Mouse (Mus musculus): ENCODE results near the gene Lrrc74a. TPM values are rescaled to one million over a fixed set of nuclear protein-coding genes. Genes with fewer than 3 reads are reported as not detected.

Lrrc74a gene
- polyA plus RNA-seq, 1 experiment from 2014 or later, result not detected

DNA sequence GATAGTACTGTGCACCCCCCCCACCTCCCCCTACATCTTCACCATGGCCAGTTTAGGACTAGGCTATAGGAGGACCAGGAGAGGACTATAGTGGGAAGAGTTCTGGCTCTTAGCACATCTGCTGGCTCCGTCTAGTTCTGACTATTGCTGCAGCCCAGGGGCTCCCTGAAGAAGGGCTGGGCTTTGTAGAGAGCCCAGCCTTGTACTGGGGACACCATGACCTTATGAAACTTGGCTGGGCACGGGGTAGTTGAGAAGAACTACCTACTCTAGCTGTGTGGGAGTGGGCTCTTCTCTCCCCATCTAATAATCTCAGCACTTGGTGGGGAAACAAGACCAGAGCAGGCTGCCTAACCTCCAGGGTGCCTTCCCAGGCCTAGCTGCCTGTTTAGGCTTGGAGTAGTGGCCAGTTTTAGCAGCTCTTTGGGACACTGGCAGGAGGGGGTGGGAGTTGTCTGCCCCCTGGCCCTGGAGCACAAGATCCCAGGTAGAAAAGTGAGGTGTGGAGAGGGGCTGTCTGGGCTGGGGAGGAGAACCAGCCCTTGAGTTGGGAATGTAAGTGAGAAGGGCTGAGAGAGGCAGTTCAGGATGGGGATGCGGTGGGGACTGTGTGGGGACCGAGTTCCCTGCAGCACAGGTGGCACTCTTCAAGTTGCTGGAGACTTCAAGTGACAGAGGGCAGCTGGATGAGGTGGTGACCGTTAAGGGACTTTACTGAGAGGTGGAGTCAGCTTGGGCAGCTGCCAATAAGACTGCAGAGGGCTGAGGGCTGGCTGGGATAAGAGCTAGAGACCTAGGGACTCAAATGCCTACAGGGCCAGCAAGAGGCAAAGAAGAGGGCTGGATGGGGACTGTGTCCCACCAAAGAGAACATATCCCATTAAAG is 41.5 kb upstream of the Lrrc74a start:
- peaks cover 3% of the 10 kb centered on the region; the same call in 1 of the 2 replicates for H3K4me1 ChIP-seq (ENCODE audit: control insufficient read depth, insufficient read depth, low read length)
- H3K9ac ChIP-seq (replicated peaks; ENCODE audit: low read depth, low read length), result no peak overlapping the region
- ATAC-seq (ENCODE audit: insufficient number of reproducible peaks, insufficient read depth, low FRiP score, low read depth), result no peak
- no peaks in the 10 kb centered on the region for H3K27me3 ChIP-seq (ENCODE audit: control insufficient read depth, insufficient read depth, low read length)
- no peak overlapping the region; the same call in 1 of the 2 replicates for H3K27ac ChIP-seq (ENCODE audit: low read length)
- WGBS, result 50% methylated on average over 5 of the region's 5 CpGs
- H3K4me3 ChIP-seq (ENCODE audit: low read depth, low read length), result no peak overlapping the region
- H3K36me3 ChIP-seq (ENCODE audit: control insufficient read depth, insufficient read depth, low read length), result no peaks in the 10 kb centered on the region; the same call in 1 of the 2 replicates
- H3K9me3 ChIP-seq (ENCODE audit: control insufficient read depth, low read depth, low read length), result no peaks in the 10 kb centered on the region
- H3K4me2 ChIP-seq (replicated peaks; ENCODE audit: low read depth, low read length), result no peak overlapping the region

DNA sequence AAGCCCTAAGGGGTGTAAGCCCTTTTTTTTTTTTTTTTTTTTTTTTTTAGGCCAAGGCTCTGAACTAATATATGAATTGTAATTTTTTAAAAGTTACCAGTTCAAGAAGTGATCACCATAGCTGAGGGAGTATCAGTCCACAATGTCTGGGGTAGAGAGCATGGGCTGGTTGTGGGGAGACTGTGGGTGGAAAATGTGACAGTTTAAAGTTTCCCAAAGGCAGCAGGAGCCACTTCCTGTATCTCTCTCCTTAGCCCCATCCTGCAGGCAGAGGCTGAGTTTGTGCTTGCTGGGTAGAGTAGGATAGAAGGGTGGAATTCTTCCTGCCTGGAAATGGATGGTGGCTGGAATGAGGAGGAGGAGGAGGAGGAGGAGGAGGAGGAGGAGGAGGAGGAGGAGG is 40.8 kb upstream of the Lrrc74a start:
- peaks cover 3% of the 10 kb centered on the region; the same call in 1 of the 2 replicates for H3K4me1 ChIP-seq (ENCODE audit: control insufficient read depth, insufficient read depth, low read length)
- no peaks in the 10 kb centered on the region; the same call in 1 of the 2 replicates for H3K36me3 ChIP-seq (ENCODE audit: control insufficient read depth, insufficient read depth, low read length)
- no peak overlapping the region for H3K9ac ChIP-seq (replicated peaks; ENCODE audit: low read depth, low read length)
- H3K4me3 ChIP-seq (ENCODE audit: low read depth, low read length), result no peak overlapping the region
- no peaks in the 10 kb centered on the region for H3K9me3 ChIP-seq (ENCODE audit: control insufficient read depth, low read depth, low read length)
- no peaks in the 10 kb centered on the region for H3K27me3 ChIP-seq (ENCODE audit: control insufficient read depth, insufficient read depth, low read length)
- no peak overlapping the region for H3K27ac ChIP-seq (ENCODE audit: low read length)
- H3K4me2 ChIP-seq (replicated peaks; ENCODE audit: low read depth, low read length), result no peak overlapping the region
- ATAC-seq (ENCODE audit: insufficient number of reproducible peaks, insufficient read depth, low FRiP score, low read depth), result no peak

DNA sequence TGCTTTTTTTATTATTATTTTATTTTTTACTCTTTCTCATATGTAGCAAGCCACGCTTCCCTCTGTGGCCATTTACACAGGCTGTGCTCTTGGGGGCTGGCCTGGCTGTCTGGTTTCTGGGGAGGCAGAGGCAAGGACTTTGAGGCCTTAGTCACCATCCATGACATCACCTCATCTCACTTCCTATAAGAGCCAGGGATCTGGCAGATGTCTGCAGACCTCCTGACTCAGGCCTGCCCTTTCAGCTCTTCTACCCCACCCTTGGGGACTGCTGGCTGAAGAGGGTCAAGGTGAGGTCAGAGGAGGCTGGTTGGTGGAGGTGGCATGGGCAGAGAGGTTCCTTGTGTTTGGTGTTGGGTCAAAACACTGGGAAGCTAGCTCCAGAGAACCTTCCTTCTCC is 39.7 kb upstream of the Lrrc74a start:
- Histone ChIP-seq H3K4me2 (replicated peaks; ENCODE audit: low read depth, low read length) (no peak overlapping the region), H3K9ac (replicated peaks; ENCODE audit: low read depth, low read length) (no peak overlapping the region), H3K4me3 (ENCODE audit: low read depth, low read length) (no peak overlapping the region), H3K9me3 (ENCODE audit: control insufficient read depth, low read depth, low read length) (no peaks in the 10 kb centered on the region), H3K27me3 (ENCODE audit: control insufficient read depth, insufficient read depth, low read length) (no peaks in the 10 kb centered on the region), H3K27ac (ENCODE audit: low read length) (no peak overlapping the region), H3K4me1 (ENCODE audit: control insufficient read depth, insufficient read depth, low read length) (peaks cover 3% of the 10 kb centered on the region; the same call in 1 of the 2 replicates), H3K36me3 (ENCODE audit: control insufficient read depth, insufficient read depth, low read length) (no peaks in the 10 kb centered on the region; the same call in 1 of the 2 replicates)
- 79% methylated on average over 1 of the region's 1 CpGs for WGBS
- ATAC-seq (ENCODE audit: insufficient number of reproducible peaks, insufficient read depth, low FRiP score, low read depth), result 0 out of 2 replicates have a peak, but pooled peaks have one; percentile 11

DNA sequence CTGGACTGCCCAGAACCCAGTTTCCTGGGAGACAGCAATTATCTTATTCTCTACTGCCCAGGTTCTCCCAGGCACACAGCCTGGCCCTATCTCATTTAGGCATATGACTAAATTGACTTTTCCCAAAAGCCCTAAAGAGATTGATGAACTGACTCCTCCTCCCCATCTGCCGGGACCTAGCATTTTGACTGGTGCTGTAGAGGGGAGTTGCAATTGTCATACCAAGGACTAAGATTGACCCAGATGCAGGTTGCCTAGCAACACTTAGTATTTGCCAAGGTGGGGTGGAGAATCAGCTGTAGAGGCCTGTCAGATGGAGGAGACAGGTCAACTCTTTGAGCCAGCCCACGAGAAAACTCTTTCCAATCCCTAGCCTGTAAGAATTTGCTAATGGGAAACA is 36.2 kb upstream of the Lrrc74a start:
- no peaks in the 10 kb centered on the region for H3K27me3 ChIP-seq (ENCODE audit: control insufficient read depth, insufficient read depth, low read length)
- H3K4me3 ChIP-seq (ENCODE audit: low read depth, low read length), result no peak overlapping the region
- no peak overlapping the region for H3K4me2 ChIP-seq (replicated peaks; ENCODE audit: low read depth, low read length)
- no peak for ATAC-seq (ENCODE audit: insufficient number of reproducible peaks, insufficient read depth, low FRiP score, low read depth)
- no peaks in the 10 kb centered on the region for H3K36me3 ChIP-seq (ENCODE audit: control insufficient read depth, insufficient read depth, low read length)
- no peak overlapping the region for H3K9ac ChIP-seq (replicated peaks; ENCODE audit: low read depth, low read length)
- H3K4me1 ChIP-seq (ENCODE audit: control insufficient read depth, insufficient read depth, low read length), result peaks cover 8% of the 10 kb centered on the region; the same call in 1 of the 2 replicates
- no peak overlapping the region for H3K27ac ChIP-seq (ENCODE audit: low read length)
- 60% methylated on average over 2 of the region's 2 CpGs for WGBS
- H3K9me3 ChIP-seq (ENCODE audit: control insufficient read depth, low read depth, low read length), result no peaks in the 10 kb centered on the region

DNA sequence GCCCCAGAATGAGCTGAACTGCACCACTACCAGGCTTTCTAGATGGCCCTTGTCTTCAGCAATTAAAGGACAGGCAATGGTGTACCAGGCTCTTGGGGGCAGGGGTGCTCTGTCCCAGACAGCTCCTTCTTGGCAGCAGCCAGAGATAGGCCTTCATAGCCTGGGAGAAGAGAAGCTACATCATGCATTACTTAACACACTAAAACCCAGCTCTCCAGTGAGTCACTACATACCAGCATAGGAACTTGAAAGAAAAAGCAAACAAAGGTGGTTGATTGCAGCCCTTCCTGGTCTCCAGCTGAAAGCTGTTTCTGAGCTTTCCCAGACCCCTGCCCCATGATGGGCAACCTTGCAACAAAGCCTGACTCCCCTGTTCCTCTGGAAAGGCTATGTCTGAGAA is 35.6 kb upstream of the Lrrc74a start:
- Histone ChIP-seq H3K9me3 (ENCODE audit: control insufficient read depth, low read depth, low read length) (no peaks in the 10 kb centered on the region), H3K4me2 (replicated peaks; ENCODE audit: low read depth, low read length) (no peak overlapping the region), H3K36me3 (ENCODE audit: control insufficient read depth, insufficient read depth, low read length) (no peaks in the 10 kb centered on the region), H3K4me1 (ENCODE audit: control insufficient read depth, insufficient read depth, low read length) (peaks cover 8% of the 10 kb centered on the region; the same call in 1 of the 2 replicates), H3K9ac (replicated peaks; ENCODE audit: low read depth, low read length) (no peak overlapping the region), H3K27ac (ENCODE audit: low read length) (no peak overlapping the region), H3K4me3 (ENCODE audit: low read depth, low read length) (no peak overlapping the region), H3K27me3 (ENCODE audit: control insufficient read depth, insufficient read depth, low read length) (no peaks in the 10 kb centered on the region)
- no peak for ATAC-seq (ENCODE audit: insufficient number of reproducible peaks, insufficient read depth, low FRiP score, low read depth)

DNA sequence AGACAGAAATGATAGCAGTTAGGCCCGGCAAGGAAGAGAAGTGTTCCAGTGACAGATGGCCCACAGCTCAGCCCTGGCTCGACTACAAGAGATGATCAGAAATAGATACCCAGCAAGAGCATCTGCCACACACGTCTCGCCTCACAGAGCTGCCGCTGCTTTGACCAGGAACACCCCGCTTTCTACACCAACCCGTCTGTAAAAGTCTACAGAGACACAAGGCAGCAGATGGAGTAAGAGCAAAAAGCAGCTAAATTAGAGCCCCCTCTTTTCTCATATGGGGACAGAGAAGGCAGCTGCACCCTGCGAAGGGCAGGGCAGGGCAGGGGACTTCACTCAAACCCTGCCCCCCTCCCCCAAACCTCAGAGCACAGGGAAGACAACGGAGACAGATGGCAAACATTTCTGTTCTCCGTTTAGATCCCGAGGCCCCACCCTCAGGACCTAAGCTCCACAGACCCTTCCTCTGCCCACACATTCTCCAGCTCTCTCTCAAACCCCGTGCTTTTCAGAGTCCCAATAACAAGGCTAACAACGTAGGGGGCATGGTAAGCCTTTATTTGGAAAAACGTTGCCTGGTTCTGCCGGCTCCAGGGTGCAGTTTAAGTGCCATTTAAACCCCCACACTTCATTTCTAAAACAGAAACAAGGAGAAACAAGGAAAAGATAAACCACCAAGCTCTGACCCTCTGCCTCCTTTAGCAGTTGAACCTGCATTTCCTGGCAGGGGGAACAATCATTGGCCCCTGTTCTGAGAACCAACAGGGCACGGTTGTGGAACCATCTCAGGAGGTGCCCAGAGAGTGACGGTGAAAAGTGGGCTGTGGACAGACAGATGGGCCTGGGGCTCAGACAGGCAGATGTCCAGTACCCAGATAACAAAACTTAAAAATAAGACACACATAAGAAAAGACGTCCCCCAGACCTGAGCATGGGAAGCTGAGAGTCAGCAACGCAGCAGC is 33.9 kb upstream of the Lrrc74a start:
- WGBS, result 29% methylated on average over 19 of the region's 19 CpGs
- H3K9me3 ChIP-seq (ENCODE audit: control insufficient read depth, low read depth, low read length), result no peaks in the 10 kb centered on the region
- H3K4me1 ChIP-seq (ENCODE audit: control insufficient read depth, insufficient read depth, low read length), result peaks cover 8% of the 10 kb centered on the region; the same call in 1 of the 2 replicates
- H3K27ac ChIP-seq (ENCODE audit: low read length), result no peak overlapping the region
- H3K9ac ChIP-seq (replicated peaks; ENCODE audit: low read depth, low read length), result no peak overlapping the region
- H3K4me3 ChIP-seq (ENCODE audit: low read depth, low read length), result no peak overlapping the region
- ATAC-seq (ENCODE audit: insufficient number of reproducible peaks, insufficient read depth, low FRiP score, low read depth), result no peak
- H3K4me2 ChIP-seq (replicated peaks; ENCODE audit: low read depth, low read length), result no peak overlapping the region
- H3K27me3 ChIP-seq (ENCODE audit: control insufficient read depth, insufficient read depth, low read length), result no peaks in the 10 kb centered on the region
- no peaks in the 10 kb centered on the region for H3K36me3 ChIP-seq (ENCODE audit: control insufficient read depth, insufficient read depth, low read length)

DNA sequence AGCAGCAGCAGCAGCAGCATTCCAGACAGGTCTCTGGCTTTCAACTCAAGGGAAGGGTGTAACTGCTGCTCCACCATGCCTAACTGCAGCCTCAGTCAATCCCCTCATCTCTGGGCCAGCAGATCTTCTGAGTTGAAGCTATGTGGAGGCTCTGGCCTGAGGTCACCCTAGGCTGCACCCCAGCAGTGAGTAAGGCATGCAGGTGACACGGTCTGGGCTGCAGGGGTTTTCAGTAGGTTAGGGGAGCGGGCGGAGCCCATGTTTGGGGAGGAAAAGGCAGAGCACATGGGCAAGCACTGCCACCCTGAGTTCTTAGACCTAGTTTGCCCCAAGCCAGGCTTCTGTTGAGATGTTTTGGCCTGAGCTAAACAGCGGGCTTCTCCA is 33.2 kb upstream of the Lrrc74a start:
- Histone ChIP-seq H3K36me3 (ENCODE audit: control insufficient read depth, insufficient read depth, low read length) (no peaks in the 10 kb centered on the region), H3K9ac (replicated peaks; ENCODE audit: low read depth, low read length) (no peak overlapping the region), H3K27ac (ENCODE audit: low read length) (no peak overlapping the region), H3K4me3 (ENCODE audit: low read depth, low read length) (no peak overlapping the region), H3K9me3 (ENCODE audit: control insufficient read depth, low read depth, low read length) (no peaks in the 10 kb centered on the region), H3K27me3 (ENCODE audit: control insufficient read depth, insufficient read depth, low read length) (no peaks in the 10 kb centered on the region), H3K4me2 (replicated peaks; ENCODE audit: low read depth, low read length) (no peak overlapping the region), H3K4me1 (ENCODE audit: control insufficient read depth, insufficient read depth, low read length) (peaks cover 8% of the 10 kb centered on the region; the same call in 1 of the 2 replicates)
- no peak for ATAC-seq (ENCODE audit: insufficient number of reproducible peaks, insufficient read depth, low FRiP score, low read depth)
- 75% methylated on average over 4 of the region's 4 CpGs for WGBS

DNA sequence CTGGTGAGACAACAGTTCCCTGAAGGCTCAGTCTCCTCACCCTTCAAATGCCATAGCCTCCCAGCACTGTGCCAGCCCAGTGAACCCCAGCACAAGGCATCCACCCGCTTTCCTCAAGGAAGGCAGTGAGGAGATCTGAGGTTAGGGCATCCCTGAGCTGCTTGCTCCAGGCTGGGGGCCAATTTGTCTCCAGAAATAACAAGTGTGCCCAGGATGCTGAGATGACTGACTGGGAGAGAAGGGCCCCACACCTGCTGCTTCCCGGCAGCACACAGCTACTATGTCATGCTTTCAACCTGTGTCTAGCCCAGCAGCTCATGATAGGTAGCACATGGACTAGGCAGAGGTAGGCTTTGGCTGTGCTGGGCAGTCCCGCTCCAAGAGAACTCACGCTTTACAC is 32.7 kb upstream of the Lrrc74a start:
- 85% methylated on average over 4 of the region's 4 CpGs for WGBS
- no peaks in the 10 kb centered on the region for H3K36me3 ChIP-seq (ENCODE audit: control insufficient read depth, insufficient read depth, low read length)
- peaks cover 8% of the 10 kb centered on the region; the same call in 1 of the 2 replicates for H3K4me1 ChIP-seq (ENCODE audit: control insufficient read depth, insufficient read depth, low read length)
- H3K9ac ChIP-seq (replicated peaks; ENCODE audit: low read depth, low read length), result no peak overlapping the region
- no peak overlapping the region for H3K4me3 ChIP-seq (ENCODE audit: low read depth, low read length)
- no peak overlapping the region for H3K4me2 ChIP-seq (replicated peaks; ENCODE audit: low read depth, low read length)
- no peak for ATAC-seq (ENCODE audit: insufficient number of reproducible peaks, insufficient read depth, low FRiP score, low read depth)
- H3K27me3 ChIP-seq (ENCODE audit: control insufficient read depth, insufficient read depth, low read length), result no peaks in the 10 kb centered on the region
- no peak overlapping the region for H3K27ac ChIP-seq (ENCODE audit: low read length)
- H3K9me3 ChIP-seq (ENCODE audit: control insufficient read depth, low read depth, low read length), result no peaks in the 10 kb centered on the region

All from stomach, embryonic 14.5 days (tissue).